Mouse (Mus musculus) stomach, postnatal 0 days (tissue): ENCODE results near the gene Il17re. TPM values are rescaled to one million over a fixed set of nuclear protein-coding genes. Genes with fewer than 3 reads are reported as not detected.
A peak's percentile ranks its signal among the peaks of the same experiment; 100 is the strongest.

Experiments
- ATAC-seq: fragments of 200-750 bp; cut with Nextera tagmentation; 2 replicates; pipeline ENCODE4 v1.8.0; 2017; ENCODE audit not compliant: low FRiP score, low TSS enrichment
- DNase-seq: peaks from one replicate; pipeline ENCODE4 v3.0.0-alpha.2; 2016; ENCODE audit warnings: low spot score
- H3K27ac ChIP-seq: fragments of 300-500 bp; sonication (generic); replicated peaks from 2 replicates; pipeline ENCODE4 v1.5.1; 2014; ENCODE audit warnings: mild to moderate bottlenecking, control low read depth
- H3K27me3 ChIP-seq: fragments of 300-500 bp; sonication (generic); 2 replicates; pipeline ENCODE4 v1.6.1; 2014; ENCODE audit warnings: low read length; ENCODE audit not compliant: control insufficient read depth, insufficient read depth
- H3K36me3 ChIP-seq: fragments of 300-500 bp; sonication (generic); 2 replicates; pipeline ENCODE4 v1.6.1; 2014; ENCODE audit warnings: low read length, mixed read lengths; ENCODE audit not compliant: control insufficient read depth, insufficient read depth
- H3K4me1 ChIP-seq: fragments of 300-500 bp; sonication (generic); replicated peaks from 2 replicates; pipeline ENCODE4 v1.6.1; 2014; ENCODE audit warnings: antibody characterized with exemption; ENCODE audit not compliant: control insufficient read depth, insufficient read depth
- H3K4me2 ChIP-seq: fragments of 300-500 bp; sonication (generic); replicated peaks from 2 replicates; pipeline ENCODE4 v1.6.1; 2014; ENCODE audit warnings: low read depth, mild to moderate bottlenecking, control low read depth, moderate library complexity
- H3K4me3 ChIP-seq: fragments of 300-500 bp; sonication (generic); 2 replicates; pipeline ENCODE4 v1.5.1; 2014; ENCODE audit warnings: low read depth, low read length, control low read depth
- H3K9ac ChIP-seq: fragments of 300-500 bp; sonication (generic); 2 replicates; pipeline ENCODE4 v1.6.1; 2014; ENCODE audit warnings: mild to moderate bottlenecking, low read length, control low read depth, mixed read lengths
- H3K9me3 ChIP-seq: fragments of 300-500 bp; sonication (generic); 2 replicates; pipeline ENCODE4 v1.6.1; 2016; ENCODE audit warnings: low read length; ENCODE audit not compliant: control insufficient read depth
- CTCF ChIP-seq: IDR thresholded peaks from 2 replicates; pipeline ENCODE4 v1.5.1; 2016; ENCODE audit warnings: antibody characterized with exemption, low read depth, mild to moderate bottlenecking, moderate library complexity
- EP300 ChIP-seq: optimal IDR thresholded peaks from 2 replicates; pipeline ENCODE3; 2016; ENCODE audit warnings: antibody characterized with exemption
- WGBS: fragments of 180-500 bp; shearing (Covaris S2); extraction: QIAGEN DNeasy Blood & Tissue Kit; methylation state at CpG from one replicate; pipeline ENCODE4 v1.1.7; 2014; 5-methylcytosine and 5-hydroxymethylcytosine counted together
- polyA plus RNA-seq: library from polyadenylated mRNA; unstranded; fragments of >200 nt; fragmentation: Nextera tagmentation; extraction: Ambion mirVana; gene quantifications from 2 replicates; pipeline ENCODE4 v1.2.1, GENCODE M21; 2015

Il17re gene
- polyA plus RNA-seq, 1 experiment from 2014 or later: 25.5 TPM

- Histone ChIP-seq H3K9me3 (no peaks in the 10 kb centered on the region), H3K27me3 (no peaks in the 10 kb centered on the region), H3K4me1 (0 out of 2 replicates have a peak, but pooled peaks cover 2% of the 10 kb centered on the region), H3K4me3 (peak within 1 kb of the TSS; percentile 47), H3K27ac (peak within 1 kb of the TSS; percentile 81), H3K36me3 (no peaks in the 10 kb centered on the region), H3K4me2 (peak within 1 kb of the TSS; percentile 77), H3K9ac (peak within 1 kb of the TSS; percentile 60)
- DNase-seq: peak; percentile 97
- WGBS: 2% methylated on average over 26 of the region's 26 CpGs
- ATAC-seq: peak; percentile 92
- TF ChIP-seq EP300 (no peak), CTCF (no peak; the same call in 1 of the 2 replicates)
Measured at GRCm38 (mm10) chr6:113483100-113483615, 24.9 kb downstream of the Il17re start, which contains the start of gene Creld1. TSS of gene Creld1 (plus strand) at chr6:113483297.

- Histone ChIP-seq H3K4me1 (0 out of 2 replicates have a peak, but pooled peaks cover 2% of the 10 kb centered on the region), H3K4me3 (peak overlapping the region; percentile 47), H3K27ac (peak overlapping the region; percentile 70), H3K9me3 (no peaks in the 10 kb centered on the region), H3K36me3 (no peaks in the 10 kb centered on the region), H3K4me2 (peak overlapping the region; percentile 77), H3K27me3 (no peaks in the 10 kb centered on the region), H3K9ac (peak overlapping the region; percentile 60)
- WGBS: 12% methylated on average over 10 of the region's 10 CpGs
- no peak for TF ChIP-seq EP300
- peak; percentile 29 for TF ChIP-seq CTCF
- ATAC-seq: no peak
- DNase-seq: no peak
Measured at GRCm38 (mm10) chr6:113483729-113484128, 25.4 kb downstream of the Il17re start.

GRCm38 (mm10) chr6:113487125-113487576 lies 28.9 kb downstream of the Il17re start:
- no peaks in the 10 kb centered on the region for H3K27me3 ChIP-seq
- H3K9me3 ChIP-seq: no peaks in the 10 kb centered on the region
- peaks cover 7% of the 10 kb centered on the region; the same call in 1 of the 2 replicates for H3K36me3 ChIP-seq
- no peak for TF ChIP-seq CTCF
- peak; percentile 42 for TF ChIP-seq EP300
- no peak overlapping the region for H3K4me2 ChIP-seq
- H3K27ac ChIP-seq: peak overlapping the region; percentile 63
- 0 out of 2 replicates have a peak, but pooled peaks cover 2% of the 10 kb centered on the region for H3K4me1 ChIP-seq
- no peak overlapping the region for H3K4me3 ChIP-seq
- peak; percentile 33; the same call in 1 of the 2 replicates for ATAC-seq
- H3K9ac ChIP-seq: no peak overlapping the region
- peak; percentile 62 for DNase-seq
- WGBS: 40% methylated on average over 7 of the region's 7 CpGs

GRCm38 (mm10) chr6:113489410-113489809 lies 31.1 kb downstream of the Il17re start:
- H3K27me3 ChIP-seq: no peaks in the 10 kb centered on the region
- no peak overlapping the region for H3K4me3 ChIP-seq
- 95% methylated on average over 13 of the region's 14 CpGs for WGBS

GRCm38 (mm10) chr6:113492101-113492864 lies 34.0 kb downstream of the Il17re start:
- Histone ChIP-seq H3K4me3 (no peak overlapping the region), H3K36me3 (peaks cover 7% of the 10 kb centered on the region; the same call in 1 of the 2 replicates), H3K4me1 (no peaks in the 10 kb centered on the region), H3K4me2 (no peak overlapping the region), H3K27ac (no peak overlapping the region), H3K9me3 (no peaks in the 10 kb centered on the region), H3K9ac (no peak overlapping the region), H3K27me3 (no peaks in the 10 kb centered on the region)
- TF ChIP-seq CTCF: no peak
- TF ChIP-seq EP300: no peak
- ATAC-seq (no peak), DNase-seq (no peak)
- WGBS: 71% methylated on average over 24 of the region's 24 CpGs

More at GRCm38 (mm10) chr6:113489410-113489809, 31.1 kb downstream of the Il17re start:
- no peaks in the 10 kb centered on the region for H3K9me3 ChIP-seq
- TF ChIP-seq CTCF (no peak), EP300 (no peak)
- H3K4me2 ChIP-seq: no peak overlapping the region
- H3K4me1 ChIP-seq: no peaks in the 10 kb centered on the region
- ATAC-seq (no peak), DNase-seq (no peak)
- H3K27ac ChIP-seq: no peak overlapping the region
- no peak overlapping the region for H3K9ac ChIP-seq
- peaks cover 7% of the 10 kb centered on the region; the same call in 1 of the 2 replicates for H3K36me3 ChIP-seq
